Mouse (Mus musculus) Patski (cell line): ENCODE data around the gene Txndc8. TPM values are rescaled to one million over a fixed set of nuclear protein-coding genes. Genes with fewer than 3 reads are reported as not detected.

ENCODE experiments used
- ATAC-seq: fragments of 100-300 bp; one replicate; pipeline ENCODE4 v1.8.0; 2021
- CTCF ChIA-PET: fragments of 350-600 bp; sonication (Branson Sonifier 250); formaldehyde crosslinking; loops from one replicate; lab custom pipeline; 2022; ENCODE audit warnings: inconsistent platforms; lab: Charles Lee
- POLR2A ChIA-PET: fragments of 350-600 bp; sonication (Branson Sonifier 250); formaldehyde crosslinking; loops from one replicate; lab custom pipeline; 2022; ENCODE audit warnings: antibody characterized with exemption, inconsistent platforms; lab: Charles Lee
- DNase-seq: peaks from one replicate; pipeline ENCODE4 v3.0.0-alpha.2; 2011; ENCODE audit warnings: low read depth, low spot score
- H3K27me3 ChIP-seq: fragments of 371-371 bp; one replicate; pipeline ENCODE4 v1.5.1; 2021
- CTCF ChIP-seq: fragments of 100-300 bp; IDR thresholded peaks from one replicate; pipeline ENCODE4 v1.5.1; 2021
- in situ Hi-C: fragments of 300-500 bp; cut with MboI; formaldehyde crosslinking; loops from 3 replicates; pipeline ENCODE4 v1.11.1; 2018; ENCODE audit warnings: low pct_unique_long_range_greater_than_20kb, mixed read lengths
- polyA plus RNA-seq: library from polyadenylated mRNA; unstranded; gene quantifications from one replicate; pipeline ENCODE4 v1.2.3, GENCODE M21; 2021

The Txndc8 gene
- polyA plus RNA-seq = not detected

GRCm38 (mm10) chr4:58009024-58009423 is at the start of gene Txndc8:
TSS of gene Txndc8 (minus strand) at chr4:58009124.
- in situ Hi-C loops = no loop called here
- TF ChIP-seq CTCF = no peak
- ChIA-PET POLR2A (no interaction called here), CTCF (interaction anchor here (1.1 kb wide), 1 partner anchor 10 kb away, joined by 3 read pairs; no protein-coding TSS in a partner anchor)
- ATAC-seq (no peak), DNase-seq (no peak)
- H3K27me3 ChIP-seq = no peaks in the 10 kb centered on the region

- no peak for TF ChIP-seq CTCF
- in situ Hi-C loops = no loop called here
- ChIA-PET POLR2A (interaction anchor here (0.8 kb wide), 1 partner anchor 23 kb away, joined by 4 read pairs; no protein-coding TSS in a partner anchor), CTCF (interaction anchor here (1.2 kb wide), 1 partner anchor 29 kb away, joined by 3 read pairs; no protein-coding TSS in a partner anchor)
- DNase-seq (no peak), ATAC-seq (no peak)
- no peaks in the 10 kb centered on the region for H3K27me3 ChIP-seq
Observed at GRCm38 (mm10) chr4:58055653-58056052, 46.7 kb upstream of the Txndc8 start.

DNA sequence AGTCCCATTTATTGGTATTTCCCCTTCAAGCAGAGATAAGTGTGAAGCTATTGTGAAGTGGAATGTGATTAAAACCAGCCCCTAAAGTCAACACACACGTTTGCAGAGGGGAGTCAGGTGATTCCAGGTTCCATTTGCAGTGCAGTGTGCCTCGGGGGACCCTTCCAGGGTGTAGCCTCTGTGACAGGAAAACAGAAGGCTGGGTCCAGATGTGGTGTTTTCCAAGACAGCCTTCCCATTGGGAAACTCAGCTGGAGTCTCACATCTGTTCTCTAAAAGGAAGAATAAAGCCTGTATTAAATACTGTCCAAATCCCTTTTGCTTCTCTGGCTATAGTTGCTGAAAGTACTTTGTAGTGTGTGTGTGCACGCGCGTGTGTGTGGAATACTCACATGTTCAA is 45.5 kb upstream of the Txndc8 start:
- H3K27me3 ChIP-seq = peaks cover 3% of the 10 kb centered on the region
- DNase-seq (no peak), ATAC-seq (no peak)
- CTCF ChIA-PET = no interaction called here
- TF ChIP-seq CTCF = no peak
- POLR2A ChIA-PET = no interaction called here
- in situ Hi-C loops = no loop called here

DNA sequence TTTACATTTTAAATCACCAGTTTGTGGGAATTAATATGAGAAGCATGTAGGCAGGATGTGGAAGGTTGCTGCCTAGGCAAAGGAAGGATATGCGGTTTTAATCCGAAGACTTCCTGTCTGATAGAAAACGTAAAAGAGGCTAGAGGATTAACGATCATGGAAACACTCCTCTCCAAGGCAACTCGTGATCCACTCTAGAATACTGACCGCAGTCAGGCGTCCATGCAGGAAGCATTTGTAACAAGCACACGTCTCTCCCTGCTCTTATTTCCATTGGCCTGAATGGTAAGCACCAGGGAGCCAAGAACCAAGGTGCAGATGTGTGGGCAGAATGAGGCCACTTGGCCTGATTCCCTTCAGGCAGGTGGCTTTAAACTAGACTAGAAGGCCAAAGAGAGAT is 41.8 kb upstream of the Txndc8 start:
- no peak for TF ChIP-seq CTCF
- in situ Hi-C loops = no loop called here
- H3K27me3 ChIP-seq = peaks cover 3% of the 10 kb centered on the region
- no peak for DNase-seq
- no peak for ATAC-seq
- POLR2A ChIA-PET = no interaction called here
- CTCF ChIA-PET = no interaction called here

- no peak for ATAC-seq
- in situ Hi-C loops = no loop called here
- ChIA-PET POLR2A (no interaction called here), CTCF (no interaction called here)
- H3K27me3 ChIP-seq = peaks cover 3% of the 10 kb centered on the region
- DNase-seq = no peak
- TF ChIP-seq CTCF = no peak
Observed at GRCm38 (mm10) chr4:58050276-58050675, 41.4 kb upstream of the Txndc8 start.

DNA sequence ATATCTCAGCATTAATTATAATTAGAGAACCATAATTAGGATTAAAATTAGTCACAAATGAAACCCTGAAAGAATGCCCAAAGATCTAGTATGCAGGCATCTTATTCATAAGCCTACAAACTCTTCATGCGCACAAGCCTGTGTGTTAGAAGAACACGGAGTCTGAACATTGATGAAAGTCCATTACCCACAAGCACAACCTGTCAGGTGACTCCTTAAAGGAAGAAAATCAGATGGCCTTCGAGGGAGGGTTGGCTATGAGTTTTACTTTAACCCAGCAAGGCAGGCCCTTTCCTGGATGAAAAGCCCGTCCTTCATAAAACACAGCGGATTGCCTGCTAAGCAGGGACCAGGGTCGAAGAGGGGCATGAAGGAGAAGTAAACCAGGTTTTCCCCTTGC is 35.9 kb upstream of the Txndc8 start:
- ChIA-PET CTCF (no interaction called here), POLR2A (no interaction called here)
- in situ Hi-C loops = no loop called here
- ATAC-seq (no peak), DNase-seq (no peak)
- peaks cover under 1% of the 10 kb centered on the region for H3K27me3 ChIP-seq
- TF ChIP-seq CTCF = no peak

DNA sequence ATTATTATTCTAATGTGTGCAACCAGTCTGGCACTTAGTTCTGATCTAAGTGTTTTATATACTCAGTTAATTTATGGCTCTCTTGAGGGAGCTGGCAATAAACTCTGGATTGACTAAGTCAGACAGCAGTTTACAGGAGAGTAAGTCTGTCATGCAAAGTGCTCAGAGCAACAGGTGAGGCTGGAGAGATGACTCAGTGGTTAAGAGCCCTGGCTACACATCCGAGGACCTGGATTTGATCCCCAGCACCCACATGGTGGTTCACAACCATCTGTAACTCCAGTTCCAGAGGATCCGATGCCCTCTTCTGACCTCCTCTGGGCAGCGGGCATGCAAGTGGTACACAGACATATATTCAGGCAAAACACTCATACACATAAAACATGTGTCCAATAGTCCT is 35.4 kb upstream of the Txndc8 start:
- POLR2A ChIA-PET = no interaction called here
- CTCF ChIA-PET = no interaction called here
- no peak for TF ChIP-seq CTCF
- DNase-seq = no peak
- in situ Hi-C loops = no loop called here
- no peak for ATAC-seq
- no peaks in the 10 kb centered on the region for H3K27me3 ChIP-seq

GRCm38 (mm10) chr4:58040093-58040492 is 31.2 kb upstream of the Txndc8 start:
- in situ Hi-C loops = no loop called here
- TF ChIP-seq CTCF = no peak
- ChIA-PET CTCF (no interaction called here), POLR2A (no interaction called here)
- H3K27me3 ChIP-seq = no peaks in the 10 kb centered on the region
- DNase-seq (no peak), ATAC-seq (no peak)

DNA sequence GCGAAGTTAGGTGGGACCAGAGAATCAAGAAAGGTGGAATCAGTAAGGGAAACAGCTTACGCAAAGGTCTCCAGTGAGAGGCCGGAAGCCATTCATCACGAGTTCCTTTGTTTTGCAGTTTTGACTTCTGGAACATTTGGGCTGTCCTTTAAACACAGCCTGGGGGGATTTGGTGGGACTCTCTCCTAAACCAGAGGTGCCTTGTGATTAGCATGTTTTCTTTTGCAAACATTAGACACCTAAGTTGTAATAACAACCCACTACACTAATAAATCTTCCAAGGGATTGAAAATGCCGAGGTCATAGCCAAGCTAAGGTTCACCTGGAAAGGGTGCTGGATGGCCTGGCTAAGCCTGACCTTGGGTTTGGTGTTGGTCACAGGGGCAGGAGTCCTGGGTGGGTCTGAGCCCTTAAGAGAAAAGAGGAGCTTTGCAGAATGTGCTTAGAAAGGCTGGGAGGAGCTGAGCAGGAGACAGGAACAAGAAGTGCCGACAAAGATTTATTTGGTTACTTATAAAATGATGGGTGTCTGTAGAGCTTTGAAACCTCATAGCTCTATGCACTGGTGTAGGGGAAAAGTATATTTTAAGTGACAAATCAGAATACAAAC is 28.3 kb upstream of the Txndc8 start:
- no peak for TF ChIP-seq CTCF
- in situ Hi-C loops = no loop called here
- ChIA-PET CTCF (no interaction called here), POLR2A (no interaction called here)
- no peaks in the 10 kb centered on the region for H3K27me3 ChIP-seq
- DNase-seq (no peak), ATAC-seq (no peak)

GRCm38 (mm10) chr4:58034663-58035062 is 25.7 kb upstream of the Txndc8 start:
- POLR2A ChIA-PET = no interaction called here
- no peak for DNase-seq
- ATAC-seq = no peak
- TF ChIP-seq CTCF = no peak
- H3K27me3 ChIP-seq = no peaks in the 10 kb centered on the region
- CTCF ChIA-PET = no interaction called here
- in situ Hi-C loops = no loop called here

- DNase-seq (no peak), ATAC-seq (no peak)
- ChIA-PET POLR2A (no interaction called here), CTCF (no interaction called here)
- no peaks in the 10 kb centered on the region for H3K27me3 ChIP-seq
- no peak for TF ChIP-seq CTCF
- in situ Hi-C loops = no loop called here
Observed at GRCm38 (mm10) chr4:58032714-58033113, 23.8 kb upstream of the Txndc8 start.

GRCm38 (mm10) chr4:58003501-58003900 is 5.4 kb downstream of the Txndc8 start:
- H3K27me3 ChIP-seq = no peaks in the 10 kb centered on the region
- in situ Hi-C loops = no loop called here
- no peak for DNase-seq
- no peak for ATAC-seq
- POLR2A ChIA-PET = no interaction called here
- CTCF ChIA-PET = interaction anchor here (1.5 kb wide), 1 partner anchor 20 kb away, joined by 3 read pairs; no protein-coding TSS in a partner anchor
- no peak for TF ChIP-seq CTCF
